In genomic region chr17:67930467-67930866, GRCm38 (mm10) we compare ENCODE assay signal across 23 mouse cellular contexts.
DNase-seq lines count a peak whose midpoint lies in the region; ATAC-seq and TF ChIP-seq lines count a peak whose summit lies in the region.
"Had no signal": no experiment of that assay in that cellular context is flagged by ENCODE, and none has a peak within 500 bp of the region (broad histone marks: within the 10 kb centered on the region; RNA-seq: fewer than 3 reads in every experiment).

No protein-coding gene starts in this region.

- no peak for TF ChIP-seq CTCF in kidney, adult 2 months (conservative IDR thresholded peaks at IDR 0.05; ENCODE audit: insufficient read depth, insufficient read length, low read depth, low read length)

- 77% methylated on average over 3 of the region's 3 CpGs for WGBS in kidney, embryonic 16.5 days
- 75% methylated on average over 3 of the region's 3 CpGs for WGBS in kidney, adult 2 months

- no peak overlapping the region for H3K4me3 ChIP-seq in kidney, embryonic 16.5 days (ENCODE audit: low read length)
- no peak overlapping the region for H3K4me3 ChIP-seq in kidney, adult 2 months (ENCODE audit: insufficient read depth, low read depth, low read length)
- H3K4me3 ChIP-seq: embryonic facial prominence, embryonic 12.5 days; embryonic facial prominence, embryonic 15.5 days; gastrocnemius, adult 2 months; heart, embryonic 13.5 days; hindbrain, embryonic 12.5 days; hindbrain, embryonic 15.5 days had no signal

- no peak for ATAC-seq in kidney, embryonic 16.5 days (ENCODE audit: low FRiP score, low TSS enrichment)
- ATAC-seq in granulocyte monocyte progenitor cell, adult 5-6 weeks (replicated peaks; ENCODE audit: poor library complexity, severe bottlenecking) = peak; percentile 82
- peak; percentile 48 for ATAC-seq in monocyte, adult 5-6 weeks (replicated peaks; ENCODE audit: insufficient number of reproducible peaks, low FRiP score, low TSS enrichment, poor library complexity, severe bottlenecking)
- ATAC-seq: CD4-positive, CD25-positive, alpha-beta regulatory T cell, adult 4 months; forebrain, embryonic 14.5 days; forebrain, postnatal 0 days; intestine, postnatal 0 days had no signal

- peak overlapping the region; percentile 47 for H3K27ac ChIP-seq in kidney, embryonic 16.5 days (ENCODE audit: low read length)
- no peak overlapping the region for H3K27ac ChIP-seq in kidney, adult 2 months (ENCODE audit: insufficient read depth, low read depth, low read length)
- H3K27ac ChIP-seq: embryonic facial prominence, embryonic 12.5 days; embryonic facial prominence, embryonic 15.5 days; gastrocnemius, adult 2 months; heart, embryonic 13.5 days; hindbrain, embryonic 12.5 days; hindbrain, embryonic 15.5 days had no signal

- H3K36me3 ChIP-seq in kidney, embryonic 16.5 days (ENCODE audit: insufficient read depth, low read length) = peaks cover 4% of the 10 kb centered on the region
- H3K36me3 ChIP-seq in kidney, adult 2 months (ENCODE audit: control insufficient read depth, insufficient read depth, low read length) = no peaks in the 10 kb centered on the region
- H3K36me3 ChIP-seq: hindbrain, embryonic 12.5 days; hindbrain, embryonic 15.5 days had no signal

- H3K4me2 ChIP-seq in kidney, embryonic 16.5 days (replicated peaks; ENCODE audit: low read depth, low read length) = no peak overlapping the region
- H3K4me2 ChIP-seq: embryonic facial prominence, embryonic 12.5 days; embryonic facial prominence, embryonic 15.5 days; heart, embryonic 13.5 days; hindbrain, embryonic 12.5 days; hindbrain, embryonic 15.5 days had no signal

- no peak for TF ChIP-seq POLR2A in kidney, adult 2 months (IDR thresholded peaks at IDR 0.05; ENCODE audit: low read depth, low read length)

- H3K9ac ChIP-seq in kidney, embryonic 16.5 days (replicated peaks; ENCODE audit: low read length) = no peak overlapping the region
- H3K9ac ChIP-seq: embryonic facial prominence, embryonic 12.5 days; embryonic facial prominence, embryonic 15.5 days; forebrain, postnatal 0 days; heart, embryonic 13.5 days; hindbrain, embryonic 12.5 days; hindbrain, embryonic 15.5 days had no signal

- H3K9me3 ChIP-seq in kidney, embryonic 16.5 days (ENCODE audit: low read length) = no peaks in the 10 kb centered on the region
- H3K9me3 ChIP-seq: embryonic facial prominence, embryonic 12.5 days; embryonic facial prominence, embryonic 15.5 days; heart, embryonic 13.5 days; hindbrain, embryonic 12.5 days; hindbrain, embryonic 15.5 days had no signal

- H3K4me1 ChIP-seq in kidney, embryonic 16.5 days (ENCODE audit: insufficient read depth, low read length) = 0 out of 2 replicates have a peak, but pooled peaks cover 7% of the 10 kb centered on the region
- H3K4me1 ChIP-seq in kidney, adult 2 months (ENCODE audit: control insufficient read depth, insufficient read depth, low read length) = no peaks in the 10 kb centered on the region
- H3K4me1 ChIP-seq: embryonic facial prominence, embryonic 15.5 days; hindbrain, embryonic 12.5 days; hindbrain, embryonic 15.5 days had no signal

- intact Hi-C loops in gastrocnemius, postnatal 14 days (cut with DNase I; ENCODE audit: low total_unique reads) = no loop called here

- no peak for DNase-seq in kidney, adult 2 months
- peak; percentile 4 for DNase-seq in c-Kit-positive CD71-negative TER-119-negative erythroid progenitor cells, embryonic 14.5 days (ENCODE audit: low read depth)
- no peak for DNase-seq in adrenal gland, postnatal 4 days (ENCODE audit: low spot score in 2 of 2)
- DNase-seq in gastrocnemius, postnatal 14 days = no peak
- DNase-seq: adrenal gland, adult 8-10 months; adrenal gland, postnatal 25 days; cerebellum, adult 11-12 months; cerebellum, adult 9-10 months; cerebellum, postnatal 14 days; forebrain, postnatal 0 days; gastrocnemius, adult 2 months; gastrocnemius, postnatal 25 days had no signal

- H3K27me3 ChIP-seq in kidney, embryonic 16.5 days (ENCODE audit: insufficient read depth, low read length) = no peaks in the 10 kb centered on the region
- H3K27me3 ChIP-seq in kidney, adult 2 months (replicated peaks; ENCODE audit: control insufficient read depth, insufficient read depth, low read length) = no peaks in the 10 kb centered on the region
- H3K27me3 ChIP-seq: embryonic facial prominence, embryonic 12.5 days; embryonic facial prominence, embryonic 15.5 days; heart, embryonic 13.5 days; hindbrain, embryonic 12.5 days; hindbrain, embryonic 15.5 days had no signal
